Comparison of ENCODE assay signal across 7 mouse cellular contexts in genomic region chr2:181570921-181571595, GRCm38 (mm10). TPM values are rescaled to one million over a fixed set of nuclear protein-coding genes. Genes with fewer than 3 reads are reported as not detected.
DNase-seq lines count a peak whose midpoint lies in the region.

No protein-coding gene starts in this region.

- peak; percentile 4 for DNase-seq in heart, postnatal 4 days
- no peak for DNase-seq in heart, postnatal 25 days (ENCODE audit: low spot score)
- peak; percentile 42 for DNase-seq in testis, postnatal 10 days (ENCODE audit: low spot score)
- no peak for DNase-seq in testis, postnatal 14 days (ENCODE audit: low spot score)
- DNase-seq in cerebellum, postnatal 25 days, result peak; percentile 75 to 79
- DNase-seq in kidney, adult 9 months, result no peak
- no peak for DNase-seq in c-Kit-positive CD71-positive TER-119-positive erythroid progenitor cells, embryonic 14.5 days (ENCODE audit: low spot score)

- intact Hi-C loops in heart, postnatal 25 days (cut with DNase I), result no loop called here

RNA-seq across cellular contexts. Expression of gene Uckl1, which starts 13.6 kb away (rescaled TPM):
- 10 to 100 TPM; 50.2 to 54.5 TPM for total RNA-seq in heart, postnatal 4 days (2021)
- 10 to 100 TPM; 39.0 to 46.7 TPM for total RNA-seq in heart, postnatal 25 days (2021)

RNA-seq across cellular contexts. Expression of gene Prpf6, which starts 20.6 kb away (rescaled TPM):
- total RNA-seq in heart, postnatal 4 days (2021), result 10 to 100 TPM; 35.1 to 36.1 TPM
- 10 to 100 TPM; 29.2 to 32.7 TPM for total RNA-seq in heart, postnatal 25 days (2021)

RNA-seq across cellular contexts. Expression of gene Zfp512b, which starts 21.5 kb away (rescaled TPM):
- total RNA-seq in heart, postnatal 4 days (2021), result 10 to 100 TPM; 41.8 to 45.5 TPM
- total RNA-seq in heart, postnatal 25 days (2021), result 10 to 100 TPM; 18.3 to 18.7 TPM

RNA-seq across cellular contexts. Expression of gene Samd10, which starts 28.0 kb away (rescaled TPM):
- total RNA-seq in heart, postnatal 4 days (2021), result 1 to 10 TPM; 4.8 to 4.9 TPM
- 1 to 10 TPM; 1.2 to 1.4 TPM for total RNA-seq in heart, postnatal 25 days (2021)

RNA-seq across cellular contexts. Expression of gene Dnajc5, which starts 50.8 kb away (rescaled TPM):
- 100 to 1,000 TPM; 111 to 119 TPM for total RNA-seq in heart, postnatal 4 days (2021)
- 10 to 100 TPM; 65.4 to 67.8 TPM for total RNA-seq in heart, postnatal 25 days (2021)

Comparison
In these comparisons a context has a peak if more than half of its experiments do, and no peak if none do; other contexts are left out.
1. DNase-seq: peak in heart, postnatal 4 days (single experiment), testis, postnatal 10 days (single experiment) and cerebellum, postnatal 25 days (2 of 2); none in heart, postnatal 25 days (single experiment), testis, postnatal 14 days (single experiment), kidney, adult 9 months (single experiment) and c-Kit-positive CD71-positive TER-119-positive erythroid progenitor cells, embryonic 14.5 days (single experiment).